Mouse (Mus musculus): Measurements from ENCODE around the gene Pxylp1. TPM values are rescaled to one million over a fixed set of nuclear protein-coding genes. Genes with fewer than 3 reads are reported as not detected.
"Not testable (repeated sequence)": the region's sequence is repeated elsewhere in the genome, so short reads cannot be mapped to it uniquely, and the experiment has no call there.

Gene Pxylp1
- total RNA-seq (2014; rRNA removed) (6.0 and 7.2 TPM in 2 replicates), polyA plus RNA-seq (2012; rRNA removed) (4.5 and 5.5 TPM in 2 replicates)

DNA sequence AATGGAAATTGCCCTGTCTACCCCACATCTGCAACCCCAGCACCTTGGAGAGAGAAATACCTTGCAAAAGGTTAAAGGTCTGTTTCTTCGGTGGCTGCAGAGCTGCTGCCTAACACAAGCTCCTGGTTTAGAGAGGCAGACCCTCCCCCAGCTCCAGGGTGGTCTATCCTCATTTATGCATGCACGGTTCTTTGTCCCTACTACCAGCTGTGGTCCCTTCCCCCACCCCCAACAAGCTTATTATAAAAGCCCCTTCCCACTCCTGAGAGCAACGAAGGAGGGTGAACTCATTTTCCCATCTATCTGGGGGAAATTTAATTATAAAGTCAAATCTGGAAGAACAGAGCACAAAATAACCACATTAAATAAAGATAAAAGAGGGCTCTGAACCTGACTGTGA, at the start of gene Pxylp1:
TSS of gene Pxylp1 (minus strand) at position 124 of the 400 bp plus-strand sequence.
- Histone ChIP-seq H3K27ac (replicated peaks; ENCODE audit: insufficient read depth, low read depth, low read length) (0 out of 2 replicates have a peak within 1 kb of the TSS, but pooled peaks have one; percentile 13), H3K79me2 (ENCODE audit: control insufficient read depth, insufficient read depth, low read length) (no peaks in the 10 kb centered on the region; the same call in 1 of the 2 replicates), H3K27me3 (ENCODE audit: control insufficient read depth, insufficient read depth, low read length) (no peaks in the 10 kb centered on the region), H3K4me3 (ENCODE audit: insufficient read depth, low read depth, low read length) (no peak within 1 kb of the TSS), H3K36me3 (ENCODE audit: control insufficient read depth, insufficient read depth, low read length) (no peaks in the 10 kb centered on the region), H3K4me1 (ENCODE audit: control insufficient read depth, insufficient read depth, low read length) (peaks cover 13% of the 10 kb centered on the region; the same call in 1 of the 2 replicates), H3K9ac (ENCODE audit: low read depth, low read length) (no peak within 1 kb of the TSS)
- DNase-seq (ENCODE audit: extremely low read depth, low read depth, low spot score), result no peak
- TF ChIP-seq POLR2A (IDR thresholded peaks at IDR 0.05; ENCODE audit: extremely low read depth, insufficient read depth, low read length), result no peak
- no peak for TF ChIP-seq CTCF (IDR thresholded peaks at IDR 0.05; ENCODE audit: low read depth, low read length)
- WGBS, result 53% methylated on average over 3 of the region's 3 CpGs

DNA sequence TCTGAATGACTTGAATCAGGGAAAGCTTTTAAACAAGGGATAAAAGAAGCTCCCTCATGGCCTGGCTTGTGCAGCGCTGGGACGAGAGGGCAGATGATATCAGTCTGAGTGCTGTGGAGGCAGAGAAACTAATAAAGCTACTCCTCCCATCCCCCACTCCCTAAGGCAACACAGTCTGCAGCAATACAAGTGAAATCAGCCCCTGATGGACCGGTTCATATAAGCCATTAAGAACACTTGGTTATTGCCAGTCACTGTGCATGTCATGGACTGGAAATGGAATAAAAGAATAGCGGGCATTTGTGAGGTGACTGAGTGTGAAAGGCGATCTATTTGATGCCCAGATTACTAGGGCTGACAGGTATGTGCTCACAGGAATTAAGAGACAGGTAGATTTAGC, 46.4 kb upstream of the Pxylp1 start:
- Histone ChIP-seq H3K4me1 (ENCODE audit: control insufficient read depth, insufficient read depth, low read length) (no peaks in the 10 kb centered on the region), H3K79me2 (ENCODE audit: control insufficient read depth, insufficient read depth, low read length) (no peaks in the 10 kb centered on the region), H3K27ac (replicated peaks; ENCODE audit: insufficient read depth, low read depth, low read length) (no peak overlapping the region), H3K36me3 (ENCODE audit: control insufficient read depth, insufficient read depth, low read length) (no peaks in the 10 kb centered on the region), H3K27me3 (ENCODE audit: control insufficient read depth, insufficient read depth, low read length) (no peaks in the 10 kb centered on the region), H3K4me3 (ENCODE audit: insufficient read depth, low read depth, low read length) (no peak overlapping the region), H3K9ac (ENCODE audit: low read depth, low read length) (no peak overlapping the region)
- no peak for TF ChIP-seq POLR2A (IDR thresholded peaks at IDR 0.05; ENCODE audit: extremely low read depth, insufficient read depth, low read length)
- no peak for TF ChIP-seq CTCF (IDR thresholded peaks at IDR 0.05; ENCODE audit: low read depth, low read length)
- no peak for DNase-seq (ENCODE audit: extremely low read depth, low read depth, low spot score)
- WGBS, result 85% methylated on average over 5 of the region's 5 CpGs

DNA sequence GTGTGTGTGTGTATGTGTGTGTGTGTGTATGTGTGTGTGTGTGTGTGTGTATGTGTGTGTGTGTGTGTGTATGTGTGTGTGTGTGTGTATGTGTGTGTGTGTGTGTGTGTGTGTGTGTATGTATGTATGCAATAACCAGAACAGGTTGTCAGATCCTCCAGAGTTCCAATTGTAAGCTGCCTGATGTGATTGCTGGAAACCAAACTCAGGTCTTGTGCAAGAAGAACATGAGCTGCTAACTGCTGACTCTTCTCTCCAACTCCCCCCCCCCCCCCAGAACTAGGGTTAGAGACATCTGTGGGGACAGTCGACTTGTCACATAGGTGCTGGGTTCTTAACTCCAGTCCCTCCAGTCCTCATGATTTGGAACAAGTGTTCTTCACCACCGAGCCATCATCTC, 44.0 kb upstream of the Pxylp1 start:
- H3K4me3 ChIP-seq (ENCODE audit: insufficient read depth, low read depth, low read length); H3K27me3 ChIP-seq (ENCODE audit: control insufficient read depth, insufficient read depth, low read length); DNase-seq (ENCODE audit: extremely low read depth, low read depth, low spot score); H3K36me3 ChIP-seq (ENCODE audit: control insufficient read depth, insufficient read depth, low read length); H3K27ac ChIP-seq (replicated peaks; ENCODE audit: insufficient read depth, low read depth, low read length); H3K79me2 ChIP-seq (ENCODE audit: control insufficient read depth, insufficient read depth, low read length); H3K4me1 ChIP-seq (ENCODE audit: control insufficient read depth, insufficient read depth, low read length); H3K9ac ChIP-seq (ENCODE audit: low read depth, low read length): not testable (repeated sequence)
- WGBS, result 85% methylated on average over 2 of the region's 2 CpGs

DNA sequence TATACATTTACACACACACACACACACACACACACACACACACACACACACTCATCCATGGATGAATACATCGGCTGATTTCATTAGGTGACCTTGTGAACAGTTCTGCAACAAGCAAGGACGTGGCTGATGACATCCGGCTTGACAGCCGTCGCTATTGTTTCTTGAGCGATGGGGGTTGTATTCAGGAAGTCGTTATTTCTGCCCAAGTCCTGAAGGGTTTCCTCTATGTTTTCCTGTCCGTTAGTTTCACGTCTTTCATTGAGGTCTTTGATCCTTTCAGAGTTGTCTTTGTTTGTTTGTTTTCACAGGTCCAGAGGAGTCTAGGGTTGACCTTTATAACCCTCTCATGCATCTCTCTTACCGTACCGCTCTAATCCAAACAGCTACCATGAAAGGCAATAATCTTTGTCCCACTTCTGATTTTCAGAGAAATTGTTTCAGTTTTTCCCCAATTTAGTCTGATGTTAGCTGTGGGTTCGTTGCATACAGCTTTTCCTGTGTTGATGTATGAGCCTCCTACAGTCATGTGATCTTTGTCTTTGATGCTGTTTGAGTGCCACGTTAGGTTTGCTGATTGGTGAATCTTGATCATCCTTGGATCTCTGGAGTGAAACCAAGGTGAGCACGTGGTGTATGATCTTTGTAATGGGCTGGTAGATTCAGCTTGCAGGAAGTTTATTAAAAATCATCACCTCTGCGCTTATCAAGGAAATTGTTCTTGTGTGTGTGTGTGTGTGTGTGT, 43.3 kb upstream of the Pxylp1 start:
- WGBS, result 39% methylated on average over 15 of the region's 15 CpGs
- Histone ChIP-seq H3K27ac (replicated peaks; ENCODE audit: insufficient read depth, low read depth, low read length) (no peak overlapping the region), H3K4me3 (ENCODE audit: insufficient read depth, low read depth, low read length) (no peak overlapping the region), H3K9ac (ENCODE audit: low read depth, low read length) (no peak overlapping the region), H3K79me2 (ENCODE audit: control insufficient read depth, insufficient read depth, low read length) (no peaks in the 10 kb centered on the region), H3K27me3 (ENCODE audit: control insufficient read depth, insufficient read depth, low read length) (peaks cover 3% of the 10 kb centered on the region; the same call in 1 of the 2 replicates), H3K36me3 (ENCODE audit: control insufficient read depth, insufficient read depth, low read length) (no peaks in the 10 kb centered on the region), H3K4me1 (ENCODE audit: control insufficient read depth, insufficient read depth, low read length) (no peaks in the 10 kb centered on the region)
- no peak for DNase-seq (ENCODE audit: extremely low read depth, low read depth, low spot score)
- TF ChIP-seq POLR2A (IDR thresholded peaks at IDR 0.05; ENCODE audit: extremely low read depth, insufficient read depth, low read length) (no peak), CTCF (IDR thresholded peaks at IDR 0.05; ENCODE audit: low read depth, low read length) (no peak)

DNA sequence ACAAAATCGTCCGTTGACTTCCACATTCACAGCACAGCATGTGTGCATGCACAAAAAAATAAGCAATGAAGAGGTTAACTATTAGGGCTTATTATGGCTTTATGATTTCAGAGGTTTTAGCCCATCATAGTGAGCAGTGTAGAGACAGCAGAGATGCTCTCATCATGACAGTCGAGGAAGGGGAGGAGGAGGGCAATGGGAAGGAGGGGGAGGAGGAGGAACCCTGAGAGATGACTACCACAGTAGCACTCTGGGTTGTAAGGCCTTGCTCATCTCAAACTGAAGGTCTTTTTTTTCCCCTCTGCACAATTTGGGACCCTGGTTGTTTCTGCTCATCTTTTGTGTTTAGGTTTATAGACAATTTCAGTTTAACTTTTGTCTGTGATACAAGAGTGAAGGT, 42.3 kb upstream of the Pxylp1 start:
- no peak overlapping the region for H3K4me3 ChIP-seq (ENCODE audit: insufficient read depth, low read depth, low read length)
- TF ChIP-seq POLR2A (IDR thresholded peaks at IDR 0.05; ENCODE audit: extremely low read depth, insufficient read depth, low read length) (no peak), CTCF (IDR thresholded peaks at IDR 0.05; ENCODE audit: low read depth, low read length) (no peak)
- no peak overlapping the region for H3K27ac ChIP-seq (replicated peaks; ENCODE audit: insufficient read depth, low read depth, low read length)
- H3K27me3 ChIP-seq (ENCODE audit: control insufficient read depth, insufficient read depth, low read length), result peaks cover 3% of the 10 kb centered on the region; the same call in 1 of the 2 replicates
- no peak overlapping the region for H3K9ac ChIP-seq (ENCODE audit: low read depth, low read length)
- no peaks in the 10 kb centered on the region for H3K79me2 ChIP-seq (ENCODE audit: control insufficient read depth, insufficient read depth, low read length)
- no peaks in the 10 kb centered on the region for H3K4me1 ChIP-seq (ENCODE audit: control insufficient read depth, insufficient read depth, low read length)
- WGBS, result 79% methylated on average over 3 of the region's 3 CpGs
- DNase-seq (ENCODE audit: extremely low read depth, low read depth, low spot score), result no peak
- H3K36me3 ChIP-seq (ENCODE audit: control insufficient read depth, insufficient read depth, low read length), result no peaks in the 10 kb centered on the region

DNA sequence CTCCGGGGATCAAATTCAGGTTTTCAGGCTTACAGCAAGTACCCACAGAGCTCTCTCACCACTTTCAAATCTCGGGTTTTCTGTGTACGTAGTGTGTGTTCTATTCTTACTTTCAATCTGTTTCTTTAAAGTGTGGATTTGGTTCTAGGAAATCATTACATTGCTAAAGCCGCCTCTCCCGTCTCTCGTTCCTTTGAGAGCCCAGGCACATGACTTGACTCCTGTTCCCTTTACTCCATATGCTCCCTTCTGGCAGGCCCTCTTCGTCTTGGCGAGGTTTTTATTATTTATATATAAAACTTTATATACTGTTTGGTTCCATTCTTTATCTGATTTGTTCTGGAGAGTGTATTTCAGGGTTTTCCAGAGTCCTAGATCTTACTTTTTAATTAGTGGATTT, 40.3 kb upstream of the Pxylp1 start:
- Histone ChIP-seq H3K79me2 (ENCODE audit: control insufficient read depth, insufficient read depth, low read length) (no peaks in the 10 kb centered on the region), H3K9ac (ENCODE audit: low read depth, low read length) (no peak overlapping the region)
- WGBS, result 90% methylated on average over 8 of the region's 8 CpGs

More for the DNA sequence above, 40.3 kb upstream of the Pxylp1 start:
- no peak overlapping the region for H3K27ac ChIP-seq (replicated peaks; ENCODE audit: insufficient read depth, low read depth, low read length)
- H3K27me3 ChIP-seq (ENCODE audit: control insufficient read depth, insufficient read depth, low read length), result peaks cover 3% of the 10 kb centered on the region; the same call in 1 of the 2 replicates
- TF ChIP-seq POLR2A (IDR thresholded peaks at IDR 0.05; ENCODE audit: extremely low read depth, insufficient read depth, low read length), result no peak
- no peak for TF ChIP-seq CTCF (IDR thresholded peaks at IDR 0.05; ENCODE audit: low read depth, low read length)
- no peaks in the 10 kb centered on the region for H3K4me1 ChIP-seq (ENCODE audit: control insufficient read depth, insufficient read depth, low read length)
- DNase-seq (ENCODE audit: extremely low read depth, low read depth, low spot score), result no peak
- no peaks in the 10 kb centered on the region for H3K36me3 ChIP-seq (ENCODE audit: control insufficient read depth, insufficient read depth, low read length)
- H3K4me3 ChIP-seq (ENCODE audit: insufficient read depth, low read depth, low read length), result no peak overlapping the region
